ENCODE assay signal across 30 mouse cellular contexts in genomic region chr9:45103211-45103979, GRCm38 (mm10). TPM values are rescaled to one million over a fixed set of nuclear protein-coding genes. Genes with fewer than 3 reads are reported as not detected.
DNase-seq lines count a peak whose midpoint lies in the region; ATAC-seq and TF ChIP-seq lines count a peak whose summit lies in the region.
"Had no signal": no experiment of that assay in that cellular context is flagged by ENCODE, and none has a peak within 500 bp of the region (broad histone marks: within the 10 kb centered on the region; RNA-seq: fewer than 3 reads in every experiment).

No protein-coding gene starts in this region.

- TF ChIP-seq RAD21 in MEL (IDR thresholded peaks at IDR 0.05; ENCODE audit: low read depth, low read length): no peak

- no peak for TF ChIP-seq EP300 in MEL (IDR thresholded peaks at IDR 0.05; ENCODE audit: low read depth in 1 of 2, low read length in 2 of 2)

- TF ChIP-seq POLR2A in MEL (IDR thresholded peaks at IDR 0.05; ENCODE audit: control insufficient read depth in 1 of 2, insufficient read depth in 1 of 2, low read depth in 1 of 2, low read length in 2 of 2, poor library complexity in 1 of 2): no peak
- TF ChIP-seq POLR2A in small intestine, adult 2 months (IDR thresholded peaks at IDR 0.05; ENCODE audit: low read depth, low read length): no peak

- no peaks in the 10 kb centered on the region for H3K27me3 ChIP-seq in heart, embryonic 11.5 days (ENCODE audit: control insufficient read depth, insufficient read depth, low read length)
- peaks cover 7 to 9% of the 10 kb centered on the region in 2 experiments for H3K27me3 ChIP-seq in MEL (ENCODE audit: control insufficient read depth in 1 of 2, insufficient read depth in 2 of 2, low read length in 2 of 2)
- H3K27me3 ChIP-seq in intestine, embryonic 14.5 days (replicated peaks; ENCODE audit: control insufficient read depth, insufficient read depth, low read length): no peaks in the 10 kb centered on the region
- H3K27me3 ChIP-seq in small intestine, adult 2 months (ENCODE audit: control insufficient read depth, insufficient read depth, low read length): no peaks in the 10 kb centered on the region
- no peaks in the 10 kb centered on the region for H3K27me3 ChIP-seq in hindbrain, embryonic 13.5 days
- H3K27me3 ChIP-seq in forebrain, embryonic 14.5 days (replicated peaks; ENCODE audit: control insufficient read depth, insufficient read depth, low read length): no peaks in the 10 kb centered on the region
- no peaks in the 10 kb centered on the region for H3K27me3 ChIP-seq in hindbrain, embryonic 16.5 days (replicated peaks; ENCODE audit: control insufficient read depth, insufficient read depth, low read length)
- H3K27me3 ChIP-seq: CH12.LX; hindbrain, embryonic 15.5 days; midbrain, embryonic 12.5 days had no signal

- H3K27ac ChIP-seq in heart, embryonic 11.5 days (ENCODE audit: low read depth, low read length): 0 out of 2 replicates have a peak overlapping the region, but pooled peaks have one; percentile 15
- H3K27ac ChIP-seq in MEL (ENCODE audit: control insufficient read depth, low read depth, low read length): no peak overlapping the region
- H3K27ac ChIP-seq in intestine, embryonic 14.5 days (ENCODE audit: low read depth): peak overlapping the region; percentile 64
- peak overlapping the region; percentile 80 for H3K27ac ChIP-seq in small intestine, adult 2 months (ENCODE audit: insufficient read depth, low read depth, low read length)
- no peak overlapping the region for H3K27ac ChIP-seq in hindbrain, embryonic 13.5 days
- H3K27ac ChIP-seq in forebrain, embryonic 14.5 days (ENCODE audit: low read depth, low read length): no peak overlapping the region
- no peak overlapping the region for H3K27ac ChIP-seq in hindbrain, embryonic 16.5 days (ENCODE audit: low read depth, low read length)
- H3K27ac ChIP-seq: forebrain, embryonic 10.5 days; hindbrain, embryonic 15.5 days; left cerebral cortex, adult 2 months; midbrain, embryonic 12.5 days had no signal

- 29% methylated on average over 11 of the region's 11 CpGs for WGBS in heart, embryonic 11.5 days (ENCODE audit: insufficient replicate concordance)
- WGBS in intestine, embryonic 14.5 days: 63% methylated on average over 11 of the region's 11 CpGs
- WGBS in small intestine, adult 2 months: 25% methylated on average over 11 of the region's 11 CpGs
- WGBS in hindbrain, embryonic 13.5 days: 73% methylated on average over 11 of the region's 11 CpGs
- 84% methylated on average over 11 of the region's 11 CpGs for WGBS in forebrain, embryonic 14.5 days
- WGBS in hindbrain, embryonic 16.5 days: 76% methylated on average over 11 of the region's 11 CpGs

- no peak overlapping the region for H3K4me3 ChIP-seq in heart, embryonic 11.5 days (ENCODE audit: low read depth, low read length)
- no peak overlapping the region for H3K4me3 ChIP-seq in MEL (ENCODE audit: control insufficient read depth in 1 of 2, insufficient read depth in 1 of 2, low read depth in 2 of 2, low read length in 2 of 2)
- H3K4me3 ChIP-seq in intestine, embryonic 14.5 days (ENCODE audit: low read depth, low read length): 0 out of 2 replicates have a peak overlapping the region, but pooled peaks have one; percentile 6
- no peak overlapping the region; the same call in 1 of the 2 replicates for H3K4me3 ChIP-seq in small intestine, adult 2 months (ENCODE audit: low read depth, low read length)
- H3K4me3 ChIP-seq in hindbrain, embryonic 13.5 days: no peak overlapping the region
- no peak overlapping the region for H3K4me3 ChIP-seq in forebrain, embryonic 14.5 days (ENCODE audit: low read depth, low read length)
- no peak overlapping the region for H3K4me3 ChIP-seq in hindbrain, embryonic 16.5 days (ENCODE audit: low read length)
- H3K4me3 ChIP-seq: forebrain, embryonic 10.5 days; hindbrain, embryonic 15.5 days; left cerebral cortex, adult 2 months; midbrain, embryonic 12.5 days had no signal

- ATAC-seq in heart, embryonic 11.5 days (replicated peaks; ENCODE audit: insufficient number of reproducible peaks, low FRiP score, low TSS enrichment): no peak
- peak; percentile 74 for ATAC-seq in intestine, embryonic 14.5 days (replicated peaks; ENCODE audit: low FRiP score, low TSS enrichment, low read depth)
- ATAC-seq in hindbrain, embryonic 13.5 days (ENCODE audit: low FRiP score): no peak
- ATAC-seq in forebrain, embryonic 14.5 days: no peak
- no peak for ATAC-seq in hindbrain, embryonic 16.5 days
- ATAC-seq: activated CD4-positive, CD25-positive, alpha-beta regulatory T cell, adult 4 months; liver, postnatal 0 days had no signal

- H3K9ac ChIP-seq in heart, embryonic 11.5 days (ENCODE audit: low read depth, low read length): no peak overlapping the region
- no peak overlapping the region for H3K9ac ChIP-seq in MEL (ENCODE audit: control insufficient read depth, low read depth, low read length, poor library complexity, severe bottlenecking)
- H3K9ac ChIP-seq in intestine, embryonic 14.5 days (ENCODE audit: low read length): no peak overlapping the region
- no peak overlapping the region for H3K9ac ChIP-seq in hindbrain, embryonic 13.5 days
- no peak overlapping the region for H3K9ac ChIP-seq in forebrain, embryonic 14.5 days (ENCODE audit: low read length)
- no peak overlapping the region for H3K9ac ChIP-seq in hindbrain, embryonic 16.5 days (ENCODE audit: low read depth, low read length)
- H3K9ac ChIP-seq: hindbrain, embryonic 15.5 days; liver, postnatal 0 days; midbrain, embryonic 12.5 days had no signal

- TF ChIP-seq CTCF in MEL (IDR thresholded peaks at IDR 0.05 in 2 of 3, conservative IDR thresholded peaks at IDR 0.05 in 1 of 3; ENCODE audit: control insufficient read depth in 1 of 3, insufficient read depth in 1 of 3, low read depth in 2 of 3, low read length in 3 of 3, poor library complexity in 1 of 3, severe bottlenecking in 1 of 3): no peak
- no peak for TF ChIP-seq CTCF in small intestine, adult 2 months (IDR thresholded peaks at IDR 0.05; ENCODE audit: extremely low read depth, insufficient read length, insufficient replicate concordance, low read depth, low read length)

- no peaks in the 10 kb centered on the region for H3K36me3 ChIP-seq in heart, embryonic 11.5 days (ENCODE audit: control insufficient read depth, insufficient read depth, low read length)
- H3K36me3 ChIP-seq in MEL (ENCODE audit: control insufficient read depth in 1 of 2, insufficient read depth in 2 of 2, low read length in 2 of 2): 0 out of 4 replicates have a peak, but pooled peaks cover 0 to 4% of the 10 kb centered on the region in 2 experiments
- H3K36me3 ChIP-seq in intestine, embryonic 14.5 days (ENCODE audit: control insufficient read depth, insufficient read depth, low read length): no peaks in the 10 kb centered on the region
- H3K36me3 ChIP-seq in small intestine, adult 2 months (ENCODE audit: control insufficient read depth, insufficient read depth, low read length): no peaks in the 10 kb centered on the region
- no peaks in the 10 kb centered on the region for H3K36me3 ChIP-seq in hindbrain, embryonic 13.5 days
- H3K36me3 ChIP-seq in forebrain, embryonic 14.5 days (ENCODE audit: control insufficient read depth, insufficient read depth, low read length): no peaks in the 10 kb centered on the region
- H3K36me3 ChIP-seq in hindbrain, embryonic 16.5 days (ENCODE audit: control insufficient read depth, insufficient read depth, low read length): no peaks in the 10 kb centered on the region
- H3K36me3 ChIP-seq: forebrain, embryonic 10.5 days; G1E; hindbrain, embryonic 15.5 days; midbrain, embryonic 12.5 days had no signal

- H3K79me2 ChIP-seq in MEL (ENCODE audit: control insufficient read depth, insufficient read depth, low read length, poor library complexity): no peaks in the 10 kb centered on the region

- H3K4me1 ChIP-seq in heart, embryonic 11.5 days (ENCODE audit: control insufficient read depth, insufficient read depth, low read length): peaks cover 9% of the 10 kb centered on the region
- 0 out of 4 replicates have a peak, but pooled peaks cover 0 to 4% of the 10 kb centered on the region in 2 experiments for H3K4me1 ChIP-seq in MEL (ENCODE audit: control insufficient read depth in 1 of 2, insufficient read depth in 2 of 2, low read length in 2 of 2)
- H3K4me1 ChIP-seq in intestine, embryonic 14.5 days (replicated peaks; ENCODE audit: control insufficient read depth, insufficient read depth, low read length): no peaks in the 10 kb centered on the region
- peaks cover 34% of the 10 kb centered on the region for H3K4me1 ChIP-seq in small intestine, adult 2 months (ENCODE audit: control insufficient read depth, insufficient read depth, insufficient read length, low read length)
- no peaks in the 10 kb centered on the region for H3K4me1 ChIP-seq in hindbrain, embryonic 13.5 days (replicated peaks)
- H3K4me1 ChIP-seq in forebrain, embryonic 14.5 days (ENCODE audit: control insufficient read depth, insufficient read depth, low read length): no peaks in the 10 kb centered on the region
- no peaks in the 10 kb centered on the region for H3K4me1 ChIP-seq in hindbrain, embryonic 16.5 days (ENCODE audit: control insufficient read depth, insufficient read depth, low read depth, low read length)
- H3K4me1 ChIP-seq: hindbrain, embryonic 15.5 days; midbrain, embryonic 12.5 days had no signal

- H3K4me2 ChIP-seq in heart, embryonic 11.5 days: peak overlapping the region; percentile 24; the same call in 1 of the 2 replicates
- peak overlapping the region; percentile 25; the same call in 1 of the 2 replicates for H3K4me2 ChIP-seq in intestine, embryonic 14.5 days (ENCODE audit: low read length)
- H3K4me2 ChIP-seq in hindbrain, embryonic 13.5 days: no peak overlapping the region
- H3K4me2 ChIP-seq in forebrain, embryonic 14.5 days (ENCODE audit: low read length): no peak overlapping the region
- no peak overlapping the region for H3K4me2 ChIP-seq in hindbrain, embryonic 16.5 days (ENCODE audit: low read length)
- H3K4me2 ChIP-seq: hindbrain, embryonic 15.5 days; midbrain, embryonic 12.5 days had no signal

- DNase-seq in heart, adult 9 months (ENCODE audit: low spot score in 2 of 2): no peak
- DNase-seq in MEL (ENCODE audit: low read depth, low spot score): no peak
- DNase-seq in intestine, embryonic 14.5 days (ENCODE audit: low spot score): peak; percentile 54
- DNase-seq in forebrain, embryonic 14.5 days (ENCODE audit: low spot score): no peak
- DNase-seq: cerebellum, adult 8-10 months; cerebellum, postnatal 36 days; heart, postnatal 36 days; kidney, adult 2 months; kidney, postnatal 10 days; liver; liver, postnatal 0 days; lung, postnatal 10 days; right cerebral cortex, postnatal 14 days; spleen, adult 18-20 months; thymus, adult 18-20 months; thymus, postnatal 36 days had no signal

- H3K9me3 ChIP-seq in heart, embryonic 11.5 days (replicated peaks; ENCODE audit: control insufficient read depth, low read length): no peaks in the 10 kb centered on the region
- H3K9me3 ChIP-seq in MEL (replicated peaks; ENCODE audit: insufficient read depth, low read length): no peaks in the 10 kb centered on the region
- no peaks in the 10 kb centered on the region for H3K9me3 ChIP-seq in intestine, embryonic 14.5 days (ENCODE audit: control insufficient read depth, low read length)
- H3K9me3 ChIP-seq in hindbrain, embryonic 13.5 days: no peaks in the 10 kb centered on the region
- no peaks in the 10 kb centered on the region for H3K9me3 ChIP-seq in forebrain, embryonic 14.5 days (replicated peaks; ENCODE audit: control insufficient read depth, low read length)
- H3K9me3 ChIP-seq in hindbrain, embryonic 16.5 days (ENCODE audit: control insufficient read depth, low read length): no peaks in the 10 kb centered on the region
- H3K9me3 ChIP-seq: forebrain, embryonic 10.5 days; G1E; hindbrain, embryonic 15.5 days; midbrain, embryonic 12.5 days had no signal

RNA-seq across cellular contexts. Expression of gene Scn2b, which starts 14.2 kb away (rescaled TPM):
- 2.3 and 3.2 TPM in 2 replicates for polyA plus RNA-seq in heart, embryonic 11.5 days (2014; fragmentation: Nextera tagmentation; extraction: Ambion mirVana)
- total RNA-seq in MEL (2012; rRNA removed): not detected in 2 replicates
- not detected for polyA plus RNA-seq in MEL (2012; ENCODE audit: insufficient read depth in 1 of 2, insufficient read length in 2 of 2, low read depth in 1 of 2, low replicate concordance in 2 of 2, missing spikeins in 1 of 2)
- polyA plus RNA-seq in intestine, embryonic 14.5 days (2014; fragmentation: Nextera tagmentation; extraction: Ambion mirVana): 3.7 and 3.8 TPM in 2 replicates
- 0.27 and 0.98 TPM in 2 replicates for polyA plus RNA-seq in small intestine, adult 2 months (2012; rRNA removed)
- polyA plus RNA-seq in hindbrain, embryonic 13.5 days (2015; fragmentation: Nextera tagmentation; extraction: Ambion mirVana): 7.6 and 8.0 TPM in 2 replicates
- 3.0 and 4.1 TPM in 2 replicates for polyA plus RNA-seq in forebrain, embryonic 14.5 days (2014; fragmentation: Nextera tagmentation; extraction: Ambion mirVana)
- polyA plus RNA-seq in hindbrain, embryonic 16.5 days (2015; fragmentation: Nextera tagmentation; extraction: Ambion mirVana): 10.0 and 10.5 TPM in 2 replicates
- total RNA-seq: CH12.LX; megakaryocyte progenitor cell, adult 5-6 weeks had no signal
- polyA plus RNA-seq: G1E had no signal

RNA-seq across cellular contexts. Expression of gene Jaml, which starts 24.4 kb away (rescaled TPM):
- 0.31 and 0.36 TPM in 2 replicates for polyA plus RNA-seq in heart, embryonic 11.5 days (2014; fragmentation: Nextera tagmentation; extraction: Ambion mirVana)
- total RNA-seq in MEL (2012; rRNA removed): not detected in 2 replicates
- not detected for polyA plus RNA-seq in MEL (2012; ENCODE audit: insufficient read depth in 1 of 2, insufficient read length in 2 of 2, low read depth in 1 of 2, low replicate concordance in 2 of 2, missing spikeins in 1 of 2)
- 42.7 and 49.4 TPM in 2 replicates for polyA plus RNA-seq in intestine, embryonic 14.5 days (2014; fragmentation: Nextera tagmentation; extraction: Ambion mirVana)
- polyA plus RNA-seq in small intestine, adult 2 months (2012; rRNA removed): 2.5 and 3.9 TPM in 2 replicates
- 0.12 and 0.26 TPM in 2 replicates for polyA plus RNA-seq in hindbrain, embryonic 13.5 days (2015; fragmentation: Nextera tagmentation; extraction: Ambion mirVana)
- polyA plus RNA-seq in forebrain, embryonic 14.5 days (2014; fragmentation: Nextera tagmentation; extraction: Ambion mirVana): 0.15 TPM in 1 of 2 replicates, not detected in the other
- 0.25 and 0.37 TPM in 2 replicates for polyA plus RNA-seq in hindbrain, embryonic 16.5 days (2015; fragmentation: Nextera tagmentation; extraction: Ambion mirVana)
- total RNA-seq: G1E; layer of hippocampus, postnatal 10 days had no signal
- polyA plus RNA-seq: G1E had no signal

RNA-seq across cellular contexts. Expression of gene Scn4b, which starts 34.8 kb away (rescaled TPM):
- 0.10 and 0.46 TPM in 2 replicates for polyA plus RNA-seq in heart, embryonic 11.5 days (2014; fragmentation: Nextera tagmentation; extraction: Ambion mirVana)
- total RNA-seq in MEL (2012; rRNA removed): not detected in 2 replicates
- not detected for polyA plus RNA-seq in MEL (2012; ENCODE audit: insufficient read depth in 1 of 2, insufficient read length in 2 of 2, low read depth in 1 of 2, low replicate concordance in 2 of 2, missing spikeins in 1 of 2)
- polyA plus RNA-seq in intestine, embryonic 14.5 days (2014; fragmentation: Nextera tagmentation; extraction: Ambion mirVana): not detected in 2 replicates
- polyA plus RNA-seq in small intestine, adult 2 months (2012; rRNA removed): 0.06 and 0.09 TPM in 2 replicates
- polyA plus RNA-seq in hindbrain, embryonic 13.5 days (2015; fragmentation: Nextera tagmentation; extraction: Ambion mirVana): 0.18 and 0.27 TPM in 2 replicates
- polyA plus RNA-seq in forebrain, embryonic 14.5 days (2014; fragmentation: Nextera tagmentation; extraction: Ambion mirVana): 0.11 and 0.12 TPM in 2 replicates
- polyA plus RNA-seq in hindbrain, embryonic 16.5 days (2015; fragmentation: Nextera tagmentation; extraction: Ambion mirVana): 0.60 and 0.81 TPM in 2 replicates
- total RNA-seq: megakaryocyte progenitor cell, adult 5-6 weeks had no signal
- polyA plus RNA-seq: activated CD4-positive, CD25-positive, alpha-beta regulatory T cell, adult 4 months; G1E; heart, embryonic 14.5 days had no signal

RNA-seq across cellular contexts. Expression of gene Mpzl3, which starts 48.4 kb away (rescaled TPM):
- 1.6 and 1.7 TPM in 2 replicates for polyA plus RNA-seq in heart, embryonic 11.5 days (2014; fragmentation: Nextera tagmentation; extraction: Ambion mirVana)
- total RNA-seq in MEL (2012; rRNA removed): not detected in 2 replicates
- not detected for polyA plus RNA-seq in MEL (2012; ENCODE audit: insufficient read depth in 1 of 2, insufficient read length in 2 of 2, low read depth in 1 of 2, low replicate concordance in 2 of 2, missing spikeins in 1 of 2)
- 6.3 and 6.5 TPM in 2 replicates for polyA plus RNA-seq in intestine, embryonic 14.5 days (2014; fragmentation: Nextera tagmentation; extraction: Ambion mirVana)
- 11.1 and 12.2 TPM in 2 replicates for polyA plus RNA-seq in small intestine, adult 2 months (2012; rRNA removed)
- 1.2 and 1.9 TPM in 2 replicates for polyA plus RNA-seq in hindbrain, embryonic 13.5 days (2015; fragmentation: Nextera tagmentation; extraction: Ambion mirVana)
- polyA plus RNA-seq in forebrain, embryonic 14.5 days (2014; fragmentation: Nextera tagmentation; extraction: Ambion mirVana): 1.3 and 1.5 TPM in 2 replicates
- polyA plus RNA-seq in hindbrain, embryonic 16.5 days (2015; fragmentation: Nextera tagmentation; extraction: Ambion mirVana): 1.0 and 1.2 TPM in 2 replicates

Comparison
In these comparisons a context has a peak if more than half of its experiments do, and no peak if none do; other contexts are left out.
1. H3K27ac ChIP-seq: peak in heart, embryonic 11.5 days (single experiment), intestine, embryonic 14.5 days (single experiment) and small intestine, adult 2 months (single experiment); none in MEL (single experiment), hindbrain, embryonic 13.5 days (single experiment), forebrain, embryonic 14.5 days (single experiment) and hindbrain, embryonic 16.5 days (single experiment).
2. H3K4me2 ChIP-seq: peak in heart, embryonic 11.5 days (single experiment) and intestine, embryonic 14.5 days (single experiment); none in hindbrain, embryonic 13.5 days (single experiment), forebrain, embryonic 14.5 days (single experiment) and hindbrain, embryonic 16.5 days (single experiment).